Mouse (Mus musculus) kidney, embryonic 15.5 days (tissue): ENCODE measurements around the gene Spint1. TPM values are rescaled to one million over a fixed set of nuclear protein-coding genes. Genes with fewer than 3 reads are reported as not detected.

ENCODE experiments used
- ATAC-seq: fragments of 200-750 bp; cut with Nextera tagmentation; replicated peaks from 2 replicates; pipeline ENCODE4 v1.8.0; 2017; ENCODE audit warnings: moderate TSS enrichment; ENCODE audit not compliant: low FRiP score
- H3K27ac ChIP-seq: fragments of 300-500 bp; sonication (generic); 2 replicates; pipeline ENCODE4 v1.5.1; 2015; ENCODE audit warnings: mild to moderate bottlenecking, inconsistent platforms
- H3K27me3 ChIP-seq: fragments of 300-500 bp; sonication (generic); 2 replicates; pipeline ENCODE4 v1.6.1; 2015; ENCODE audit warnings: inconsistent platforms
- H3K36me3 ChIP-seq: fragments of 300-500 bp; sonication (generic); 2 replicates; pipeline ENCODE4 v1.6.1; 2015; ENCODE audit warnings: inconsistent platforms
- H3K4me1 ChIP-seq: fragments of 300-500 bp; sonication (generic); 2 replicates; pipeline ENCODE4 v1.6.1; 2015; ENCODE audit warnings: inconsistent platforms
- H3K4me2 ChIP-seq: fragments of 300-500 bp; sonication (generic); 2 replicates; pipeline ENCODE4 v1.6.1; 2015; ENCODE audit warnings: moderate library complexity, mild to moderate bottlenecking, inconsistent platforms
- H3K4me3 ChIP-seq: fragments of 300-500 bp; sonication (generic); replicated peaks from 2 replicates; pipeline ENCODE4 v1.5.1; 2015; ENCODE audit warnings: mild to moderate bottlenecking, inconsistent platforms
- H3K9ac ChIP-seq: fragments of 300-500 bp; sonication (generic); 2 replicates; pipeline ENCODE4 v1.6.1; 2015; ENCODE audit warnings: mild to moderate bottlenecking, inconsistent platforms
- H3K9me3 ChIP-seq: fragments of 300-500 bp; sonication (generic); replicated peaks from 2 replicates; pipeline ENCODE4 v1.6.1; 2016; ENCODE audit warnings: inconsistent platforms
- WGBS: fragments of 180-500 bp; shearing (Covaris S2); methylation state at CpG from one replicate; pipeline ENCODE4 v1.1.7; 2015; ENCODE audit warnings: mixed read lengths; 5-methylcytosine and 5-hydroxymethylcytosine counted together
- polyA plus RNA-seq: library from polyadenylated mRNA; unstranded; fragments of >200 nt; fragmentation: Nextera tagmentation; extraction: Ambion mirVana; gene quantifications from 2 replicates; pipeline ENCODE4 v1.2.1, GENCODE M21; 2015

The Spint1 gene
- polyA plus RNA-seq, 1 experiment from 2014 or later, result 34.3 TPM

GRCm38 (mm10) chr2:119277810-119278209, 40.6 kb downstream of the Spint1 start:
- no peak for ATAC-seq
- no peak overlapping the region for H3K27ac ChIP-seq
- no peak overlapping the region for H3K4me3 ChIP-seq
- 90% methylated on average over 23 of the region's 23 CpGs for WGBS
- no peaks in the 10 kb centered on the region for H3K4me1 ChIP-seq
- no peaks in the 10 kb centered on the region for H3K27me3 ChIP-seq
- H3K36me3 ChIP-seq, result no peaks in the 10 kb centered on the region
- no peak overlapping the region for H3K4me2 ChIP-seq
- no peaks in the 10 kb centered on the region for H3K9me3 ChIP-seq
- no peak overlapping the region for H3K9ac ChIP-seq

DNA sequence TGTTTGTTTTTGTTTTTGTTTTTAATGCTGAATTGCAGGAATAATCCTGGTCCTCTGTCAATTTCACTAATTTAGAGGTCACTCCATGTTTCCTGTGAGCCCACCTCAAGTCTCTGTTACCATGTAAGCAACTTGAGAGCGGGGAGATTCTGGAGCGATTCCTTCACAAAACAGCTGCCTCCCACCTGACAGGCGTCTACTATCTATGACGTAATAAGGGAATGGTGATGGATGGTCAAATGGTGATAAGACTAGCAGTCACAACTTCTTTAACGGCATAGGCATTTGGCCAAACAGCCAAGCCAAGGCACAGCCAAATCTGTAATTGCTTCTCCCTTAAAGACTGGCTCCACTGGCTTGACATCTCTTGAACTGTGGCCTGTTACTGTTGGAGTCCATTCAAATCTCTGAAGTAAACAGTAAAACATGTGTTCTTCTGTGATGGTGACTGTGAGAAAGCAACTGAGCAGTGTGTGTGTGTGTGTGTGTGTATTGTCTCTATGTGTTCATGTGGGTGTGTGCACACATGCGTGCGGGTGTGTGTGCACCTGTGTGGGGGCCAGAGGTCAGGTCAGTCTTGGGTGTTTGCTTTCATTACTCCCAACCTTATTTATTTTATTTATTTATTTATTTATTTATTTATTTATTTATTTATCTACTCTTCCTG, 44.9 kb downstream of the Spint1 start:
- Histone ChIP-seq H3K9ac (no peak overlapping the region), H3K4me2 (no peak overlapping the region), H3K9me3 (no peaks in the 10 kb centered on the region), H3K4me1 (no peaks in the 10 kb centered on the region), H3K4me3 (no peak overlapping the region), H3K36me3 (no peaks in the 10 kb centered on the region), H3K27ac (no peak overlapping the region), H3K27me3 (no peaks in the 10 kb centered on the region)
- ATAC-seq, result no peak; the same call in 1 of the 2 replicates
- 73% methylated on average over 7 of the region's 7 CpGs for WGBS

- WGBS, result 85% methylated on average over 5 of the region's 5 CpGs
- H3K9me3 ChIP-seq, result no peaks in the 10 kb centered on the region
- no peak for ATAC-seq
- 0 out of 2 replicates have a peak overlapping the region, but pooled peaks have one; percentile 48 for H3K9ac ChIP-seq
- peaks cover 24% of the 10 kb centered on the region for H3K36me3 ChIP-seq
- H3K4me1 ChIP-seq, result peaks cover 19% of the 10 kb centered on the region
- H3K4me2 ChIP-seq, result no peak overlapping the region
- no peak overlapping the region for H3K27ac ChIP-seq
- no peak overlapping the region for H3K4me3 ChIP-seq
- H3K27me3 ChIP-seq, result no peaks in the 10 kb centered on the region
Measured at GRCm38 (mm10) chr2:119287372-119287771, 50.2 kb downstream of the Spint1 start.

- H3K9me3 ChIP-seq, result no peaks in the 10 kb centered on the region
- H3K4me1 ChIP-seq, result peaks cover 19% of the 10 kb centered on the region
- H3K9ac ChIP-seq, result peak within 1 kb of the TSS; percentile 91
- peak within 1 kb of the TSS; percentile 93 for H3K4me2 ChIP-seq
- H3K27me3 ChIP-seq, result no peaks in the 10 kb centered on the region
- WGBS, result 1% methylated on average over 31 of the region's 31 CpGs
- peak; percentile 95 for ATAC-seq
- H3K36me3 ChIP-seq, result peaks cover 34% of the 10 kb centered on the region
- H3K4me3 ChIP-seq, result peak within 1 kb of the TSS; percentile 85
- peak within 1 kb of the TSS; percentile 58 for H3K27ac ChIP-seq
Measured at GRCm38 (mm10) chr2:119288270-119288882, 51.2 kb downstream of the Spint1 start, which contains the start of gene Vps18. Vps18 (plus strand) TSS chr2:119288740.

DNA sequence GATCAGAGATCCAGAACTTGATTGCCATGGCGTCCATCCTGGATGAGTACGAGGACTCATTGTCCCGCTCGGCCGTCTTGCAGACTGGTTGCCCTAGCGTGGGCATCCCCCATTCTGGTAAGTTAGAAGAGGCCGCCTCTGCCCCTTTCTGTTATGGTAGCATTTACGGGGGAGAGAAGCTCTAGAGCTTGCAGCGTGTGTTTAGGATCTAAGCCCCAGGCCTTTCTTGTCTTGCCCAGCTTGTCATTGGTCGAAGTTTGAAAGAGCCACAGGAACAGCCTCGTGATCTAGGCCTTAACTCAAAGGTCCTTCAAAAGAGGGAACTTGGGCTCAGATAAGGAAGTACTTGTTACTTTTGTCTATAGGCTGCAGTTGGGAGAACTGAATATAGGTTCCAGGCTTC, 51.9 kb downstream of the Spint1 start:
- peak overlapping the region; percentile 58 for H3K27ac ChIP-seq
- peak overlapping the region; percentile 93 for H3K4me2 ChIP-seq
- peaks cover 41% of the 10 kb centered on the region for H3K36me3 ChIP-seq
- H3K4me1 ChIP-seq, result peaks cover 19% of the 10 kb centered on the region
- peak overlapping the region; percentile 91 for H3K9ac ChIP-seq
- 1% methylated on average over 11 of the region's 11 CpGs for WGBS
- no peaks in the 10 kb centered on the region for H3K27me3 ChIP-seq
- peak; percentile 7; the same call in 1 of the 2 replicates for ATAC-seq
- H3K9me3 ChIP-seq, result no peaks in the 10 kb centered on the region
- H3K4me3 ChIP-seq, result peak overlapping the region; percentile 85

- Histone ChIP-seq H3K9ac (no peak overlapping the region), H3K4me2 (no peak overlapping the region), H3K27me3 (no peaks in the 10 kb centered on the region), H3K27ac (no peak overlapping the region), H3K4me1 (peaks cover 22% of the 10 kb centered on the region), H3K36me3 (peaks cover 67% of the 10 kb centered on the region), H3K4me3 (no peak overlapping the region), H3K9me3 (no peaks in the 10 kb centered on the region)
- WGBS, result 93% methylated on average over 5 of the region's 5 CpGs
- no peak for ATAC-seq
Measured at GRCm38 (mm10) chr2:119292281-119292680, 55.1 kb downstream of the Spint1 start.

GRCm38 (mm10) chr2:119292852-119293251, 55.7 kb downstream of the Spint1 start:
- Histone ChIP-seq H3K4me3 (no peak overlapping the region), H3K9me3 (no peaks in the 10 kb centered on the region), H3K36me3 (peaks cover 73% of the 10 kb centered on the region), H3K4me2 (no peak overlapping the region), H3K9ac (no peak overlapping the region), H3K27me3 (no peaks in the 10 kb centered on the region), H3K27ac (no peak overlapping the region), H3K4me1 (peaks cover 19% of the 10 kb centered on the region)
- 93% methylated on average over 17 of the region's 17 CpGs for WGBS
- ATAC-seq, result no peak

DNA sequence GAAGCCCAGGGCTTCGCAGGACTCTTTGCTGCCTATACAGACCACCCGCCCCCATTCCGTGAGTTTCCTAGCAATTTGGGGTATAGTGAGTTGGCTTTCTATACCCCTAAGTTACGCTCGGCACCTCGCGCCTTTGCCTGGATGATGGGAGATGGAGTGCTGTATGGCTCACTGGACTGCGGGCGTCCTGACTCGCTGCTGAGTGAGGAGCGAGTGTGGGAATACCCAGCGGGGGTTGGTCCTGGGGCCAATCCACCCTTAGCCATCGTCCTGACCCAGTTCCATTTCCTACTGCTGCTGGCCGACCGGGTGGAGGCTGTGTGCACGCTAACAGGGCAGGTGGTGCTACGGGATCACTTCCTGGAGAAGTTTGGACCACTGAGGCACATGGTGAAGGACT, 56.1 kb downstream of the Spint1 start:
- Histone ChIP-seq H3K36me3 (peaks cover 77% of the 10 kb centered on the region), H3K27me3 (no peaks in the 10 kb centered on the region), H3K4me1 (peaks cover 15% of the 10 kb centered on the region), H3K4me2 (no peak overlapping the region), H3K9ac (no peak overlapping the region), H3K9me3 (no peaks in the 10 kb centered on the region), H3K27ac (no peak overlapping the region), H3K4me3 (no peak overlapping the region)
- WGBS, result 95% methylated on average over 17 of the region's 17 CpGs
- no peak for ATAC-seq

- 93% methylated on average over 34 of the region's 34 CpGs for WGBS
- Histone ChIP-seq H3K9me3 (no peaks in the 10 kb centered on the region), H3K4me1 (peaks cover 15% of the 10 kb centered on the region), H3K4me3 (no peak overlapping the region), H3K27me3 (no peaks in the 10 kb centered on the region), H3K27ac (no peak overlapping the region), H3K36me3 (peaks cover 83% of the 10 kb centered on the region), H3K4me2 (no peak overlapping the region), H3K9ac (no peak overlapping the region)
- ATAC-seq, result no peak
Measured at GRCm38 (mm10) chr2:119293776-119294390, 56.7 kb downstream of the Spint1 start.

GRCm38 (mm10) chr2:119294411-119294810, 57.2 kb downstream of the Spint1 start:
- Histone ChIP-seq H3K27me3 (no peaks in the 10 kb centered on the region), H3K4me2 (no peak overlapping the region), H3K4me1 (peaks cover 15% of the 10 kb centered on the region), H3K9ac (no peak overlapping the region), H3K36me3 (peaks cover 88% of the 10 kb centered on the region), H3K9me3 (no peaks in the 10 kb centered on the region), H3K4me3 (no peak overlapping the region), H3K27ac (no peak overlapping the region)
- 93% methylated on average over 18 of the region's 18 CpGs for WGBS
- no peak for ATAC-seq

GRCm38 (mm10) chr2:119296756-119297155, 59.6 kb downstream of the Spint1 start:
- 92% methylated on average over 12 of the region's 12 CpGs for WGBS
- Histone ChIP-seq H3K27me3 (no peaks in the 10 kb centered on the region), H3K9me3 (no peaks in the 10 kb centered on the region), H3K4me2 (no peak overlapping the region), H3K4me1 (peaks cover 27% of the 10 kb centered on the region), H3K4me3 (no peak overlapping the region), H3K9ac (no peak overlapping the region), H3K27ac (no peak overlapping the region), H3K36me3 (peaks cover 74% of the 10 kb centered on the region)
- ATAC-seq, result no peak

DNA sequence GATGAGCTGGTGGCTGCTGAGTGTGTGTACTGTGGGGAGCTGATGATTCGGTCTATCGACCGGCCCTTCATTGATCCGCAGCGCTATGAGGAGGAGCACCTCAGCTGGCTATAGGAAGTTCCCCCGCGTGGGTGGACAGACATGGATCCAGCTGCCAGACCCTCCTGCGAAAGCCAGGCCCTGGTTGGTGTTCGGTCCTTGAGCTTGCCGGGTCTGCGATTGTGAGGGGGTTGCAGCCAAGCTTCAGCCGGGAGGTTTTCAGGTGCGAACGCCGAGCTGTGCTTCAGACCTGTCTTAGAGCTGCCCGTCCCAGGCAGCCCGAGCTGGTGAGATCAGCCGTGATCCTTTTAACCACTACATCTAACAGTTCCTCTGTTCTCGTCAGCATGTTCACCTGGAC, 60.3 kb downstream of the Spint1 start:
- Histone ChIP-seq H3K9ac (no peak overlapping the region), H3K27me3 (no peaks in the 10 kb centered on the region), H3K4me2 (no peak overlapping the region), H3K27ac (no peak overlapping the region), H3K4me3 (no peak overlapping the region), H3K36me3 (peaks cover 66% of the 10 kb centered on the region), H3K4me1 (peaks cover 27% of the 10 kb centered on the region), H3K9me3 (no peaks in the 10 kb centered on the region)
- WGBS, result 95% methylated on average over 19 of the region's 19 CpGs
- no peak for ATAC-seq
